Mouse (Mus musculus) small intestine, adult 2 months (tissue): Measurements from ENCODE around the gene Gfy.

Experiments
- CTCF ChIP-seq: fragments of 200-500 bp; IDR thresholded peaks from 2 replicates; pipeline ENCODE4 v1.5.1; 2012; ENCODE audit warnings: low read depth, mild to moderate bottlenecking, control low read depth, inconsistent platforms, low read length, moderate library complexity, mixed read lengths; ENCODE audit not compliant: insufficient replicate concordance, insufficient read length; ENCODE audit errors: extremely low read depth
- POLR2A ChIP-seq: fragments of 200-500 bp; IDR thresholded peaks from 2 replicates; pipeline ENCODE4 v1.6.1; 2012; ENCODE audit warnings: low read depth, mild to moderate bottlenecking, control low read depth, inconsistent platforms, low read length, moderate library complexity

DNA sequence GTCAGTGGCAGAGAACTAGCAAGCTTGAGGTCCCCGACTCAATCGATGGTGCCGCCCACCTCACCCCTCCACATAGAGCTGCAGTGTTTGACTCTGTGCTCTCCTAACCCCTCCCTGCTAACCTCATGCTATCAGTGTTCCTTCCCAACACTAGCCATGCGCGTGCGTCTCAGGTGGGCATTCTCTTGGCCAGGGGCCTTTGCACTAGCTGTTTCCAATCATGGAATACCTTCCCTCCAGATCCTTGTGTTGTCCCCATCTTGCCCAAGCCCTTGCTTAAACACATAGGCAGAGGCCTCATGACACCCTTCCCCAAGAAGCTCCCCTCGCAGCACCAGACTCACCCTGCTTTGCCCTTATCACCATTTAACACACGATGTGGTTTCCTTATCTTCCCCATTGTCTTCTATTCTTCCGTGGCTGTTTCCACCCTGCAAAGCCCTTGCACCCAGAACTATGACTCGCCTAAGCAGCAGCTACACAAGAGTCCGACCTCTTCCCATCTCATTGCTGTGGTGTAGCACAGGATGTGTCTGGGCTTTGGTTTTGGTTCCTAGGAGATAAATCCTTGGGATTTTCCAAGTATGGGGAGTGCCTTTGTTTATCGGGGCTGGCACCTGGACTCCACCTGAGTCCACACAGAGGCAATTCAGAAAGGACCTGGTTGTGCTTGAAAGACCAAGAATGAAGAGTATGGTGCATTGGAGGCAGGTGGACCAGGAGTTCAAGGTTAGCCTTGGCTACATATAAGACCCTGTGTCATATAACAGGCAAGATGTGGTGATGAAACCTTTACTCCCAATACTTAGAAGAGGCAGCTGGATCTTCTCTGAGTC lies 42.0 kb downstream of the Gfy start:
- no peak for TF ChIP-seq CTCF
- TF ChIP-seq POLR2A, result no peak
